Mouse (Mus musculus): ENCODE results near the gene Ankrd44. TPM values are rescaled to one million over a fixed set of nuclear protein-coding genes. Genes with fewer than 3 reads are reported as not detected.

Gene Ankrd44
- total RNA-seq, 4 experiments from 2014 or later = 11.6 to 30.3 (median 23.4) TPM

DNA sequence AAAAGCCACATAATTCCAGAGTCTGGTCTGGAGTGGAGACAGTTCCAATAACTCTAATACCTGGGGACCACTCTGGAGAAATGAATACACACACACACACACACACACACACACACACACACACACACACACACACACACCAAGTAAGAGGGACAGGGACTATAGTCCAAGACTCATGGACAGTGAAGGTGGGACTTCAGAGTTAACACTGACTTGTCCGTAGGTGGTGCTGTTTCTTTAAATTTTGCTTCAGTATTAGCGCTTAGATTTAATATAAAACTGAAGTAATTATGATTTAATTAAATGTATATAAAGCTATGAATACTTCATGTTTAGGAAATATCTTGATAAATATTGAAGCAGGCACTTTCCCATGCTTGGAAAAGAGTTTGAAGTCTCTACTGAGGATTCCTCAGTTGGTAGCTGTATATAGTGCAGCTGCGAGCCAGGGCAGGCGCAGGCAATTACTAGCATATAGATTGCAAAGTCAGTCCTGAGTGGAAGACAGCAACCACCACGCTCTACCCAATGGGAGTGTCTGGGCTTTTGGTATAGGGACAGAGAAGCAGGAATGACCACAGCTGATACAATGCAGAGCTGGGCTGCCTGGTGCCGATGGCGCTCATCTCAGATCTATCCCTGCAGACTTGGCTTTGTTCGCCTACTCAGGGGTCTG, 170.4 kb downstream of the Ankrd44 start:
- DNase-seq = no peak

DNA sequence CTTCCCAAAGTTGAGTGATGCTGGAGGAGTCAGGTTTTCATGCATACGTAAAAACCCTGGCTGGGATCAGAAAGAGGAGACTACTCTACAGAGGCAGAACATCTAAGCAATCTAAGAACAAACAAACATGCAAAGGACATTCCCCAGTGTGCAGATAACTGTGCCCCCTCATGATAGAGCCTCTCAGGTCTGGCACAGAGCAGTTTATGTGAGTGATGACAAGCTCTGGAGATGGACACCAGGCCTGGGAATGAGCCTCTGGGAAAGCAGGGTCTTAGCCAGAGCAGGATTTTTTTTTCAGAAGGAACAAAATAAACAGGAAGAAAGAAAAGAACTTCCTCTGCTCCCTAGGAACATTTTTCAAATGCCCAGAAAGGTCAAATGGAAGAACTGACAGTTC, 176.2 kb downstream of the Ankrd44 start:
- DNase-seq = no peak

DNA sequence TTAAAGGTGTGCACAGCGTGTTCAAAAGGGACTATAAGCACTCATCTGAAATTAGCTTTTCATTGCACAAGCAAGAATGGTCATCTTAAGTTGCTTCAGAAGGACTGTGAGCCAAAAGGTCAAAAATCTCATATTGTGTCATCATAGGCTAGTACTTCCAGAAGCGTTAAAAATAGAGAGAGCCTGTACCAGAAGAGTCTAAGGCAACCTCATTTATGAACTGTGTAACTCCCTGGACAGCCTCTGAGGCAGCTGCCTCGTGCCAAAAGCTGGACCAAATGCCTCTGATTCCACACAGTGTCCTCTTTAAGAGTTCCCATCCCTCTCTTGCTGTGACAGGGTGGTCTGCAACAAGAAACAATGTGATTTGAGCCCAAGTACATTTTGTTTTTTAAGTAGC, 176.7 kb downstream of the Ankrd44 start:
- DNase-seq = no peak

DNA sequence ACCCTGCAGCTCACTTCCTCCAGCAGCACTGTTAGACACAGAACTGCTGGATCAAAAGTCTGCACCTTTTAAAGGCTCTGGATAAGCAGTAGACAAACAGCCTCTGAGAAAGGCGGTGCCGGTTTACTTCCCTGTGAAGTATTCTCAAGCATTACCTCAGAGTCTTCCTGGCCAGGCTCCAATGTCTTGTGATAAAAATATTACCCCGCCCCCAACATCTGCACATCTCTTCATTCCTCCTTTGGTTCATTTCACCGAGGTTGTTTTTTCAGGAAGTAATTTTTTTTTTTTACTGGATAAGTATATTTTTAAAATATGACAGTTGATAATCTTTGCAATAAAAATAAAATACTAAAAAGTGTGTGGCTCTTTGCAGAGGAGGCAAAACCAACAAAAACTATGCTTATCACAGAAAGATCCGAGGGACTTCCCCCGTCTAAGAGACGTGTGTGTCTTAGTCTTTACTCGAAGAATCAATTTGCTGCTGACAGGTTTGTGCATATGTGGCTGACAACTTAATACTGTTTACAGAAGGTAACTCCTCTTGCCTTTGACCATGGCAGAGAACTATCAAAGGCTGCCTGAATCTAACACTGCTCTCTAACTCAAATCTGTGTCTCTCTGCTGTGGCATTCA, 178.3 kb downstream of the Ankrd44 start:
- DNase-seq = no peak

DNA sequence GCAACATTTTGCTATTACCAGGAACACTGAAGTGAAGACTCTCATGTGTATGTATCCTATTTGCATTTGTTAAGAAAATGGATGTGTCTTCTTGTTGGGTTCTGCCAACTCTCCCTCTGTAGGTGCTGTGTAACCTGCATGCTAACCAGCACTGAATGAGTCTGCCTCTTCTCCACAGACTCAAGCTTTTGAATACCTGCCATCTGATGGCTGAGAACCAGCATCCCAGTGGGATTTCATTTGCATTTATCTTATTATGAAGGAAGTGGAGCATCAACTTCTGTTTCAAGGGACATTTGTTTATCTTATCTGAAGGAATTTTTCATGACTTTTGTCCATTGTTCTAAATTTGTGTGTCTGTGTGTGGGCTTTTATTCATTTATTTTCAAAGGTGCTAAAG, 180.5 kb downstream of the Ankrd44 start:
- DNase-seq = no peak

DNA sequence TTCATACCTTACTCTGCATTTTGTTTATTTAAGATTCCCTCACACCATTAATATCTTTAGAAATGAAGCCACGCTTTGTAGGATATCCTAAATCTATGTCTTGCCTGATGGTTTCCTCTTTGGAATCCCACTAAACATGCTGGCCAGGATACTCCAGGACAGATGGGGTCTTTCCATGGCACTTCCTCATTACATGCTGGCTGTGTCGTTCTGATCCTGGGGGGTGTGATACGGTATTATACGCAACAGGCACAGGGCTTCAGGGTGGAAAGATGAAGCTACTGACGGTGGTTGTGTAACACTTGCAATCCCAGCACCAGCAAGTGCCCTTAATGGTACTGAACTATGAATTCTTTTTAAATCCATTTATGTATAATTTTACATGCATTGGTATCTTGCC, 182.0 kb downstream of the Ankrd44 start:
- no peak for DNase-seq

DNA sequence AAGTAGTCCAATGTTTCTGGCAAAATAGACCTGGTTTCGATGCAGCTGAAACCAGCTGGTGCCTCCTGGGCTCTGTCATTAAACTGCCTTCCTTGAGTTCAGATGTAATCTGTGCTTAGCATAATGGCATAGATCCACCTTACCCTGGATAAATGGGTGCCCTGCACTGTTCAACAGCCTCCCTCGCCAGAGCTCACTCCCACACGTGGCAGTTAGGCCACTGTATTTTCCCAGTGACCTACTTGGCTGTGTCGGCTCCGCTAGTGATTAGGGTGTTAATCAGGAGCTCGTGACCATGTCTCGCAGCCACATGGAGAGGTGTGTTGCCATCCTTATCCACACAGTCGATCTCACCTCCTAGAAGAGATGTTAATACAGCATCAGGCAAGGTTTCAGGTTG, 183.1 kb downstream of the Ankrd44 start:
- DNase-seq = no peak

DNA sequence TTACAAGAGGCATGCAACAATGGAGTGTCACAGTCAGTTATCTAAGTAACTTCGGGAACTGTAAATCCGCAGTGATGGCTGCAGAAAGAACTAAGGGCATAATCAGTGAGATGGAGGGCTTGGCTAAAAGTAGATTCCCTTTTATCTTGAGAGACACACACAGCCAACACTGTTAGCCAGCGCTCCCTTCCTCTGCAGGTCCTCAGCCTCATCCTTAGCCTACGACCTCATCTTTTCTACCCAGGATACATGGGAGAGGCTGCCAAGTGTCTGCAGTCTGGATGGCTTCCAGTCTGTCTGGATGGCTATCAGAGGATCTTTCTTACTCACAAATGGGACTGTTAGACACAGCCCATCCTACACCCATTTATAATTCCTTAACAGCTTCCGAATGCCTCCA, 185.3 kb downstream of the Ankrd44 start:
- peak; percentile 9 for DNase-seq

DNA sequence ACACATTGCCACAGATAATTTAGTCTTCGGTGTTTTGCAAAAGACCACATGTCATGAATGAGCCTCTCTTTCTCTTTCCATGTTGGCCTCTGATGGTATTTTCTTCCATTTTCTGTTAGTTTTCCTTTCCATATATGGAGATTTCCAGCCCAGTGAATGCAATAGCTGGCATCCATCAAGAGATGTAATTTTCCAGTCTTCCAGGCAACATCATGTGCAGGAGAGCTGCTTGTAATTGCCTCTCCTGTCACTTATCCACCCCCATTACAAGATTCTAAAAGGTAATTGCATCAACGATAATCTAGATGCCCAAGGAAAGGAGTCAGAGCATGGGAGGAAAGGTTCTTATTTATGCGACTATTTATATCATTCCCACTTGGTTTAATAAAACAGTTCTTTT, 188.7 kb downstream of the Ankrd44 start:
- no peak for DNase-seq

DNA sequence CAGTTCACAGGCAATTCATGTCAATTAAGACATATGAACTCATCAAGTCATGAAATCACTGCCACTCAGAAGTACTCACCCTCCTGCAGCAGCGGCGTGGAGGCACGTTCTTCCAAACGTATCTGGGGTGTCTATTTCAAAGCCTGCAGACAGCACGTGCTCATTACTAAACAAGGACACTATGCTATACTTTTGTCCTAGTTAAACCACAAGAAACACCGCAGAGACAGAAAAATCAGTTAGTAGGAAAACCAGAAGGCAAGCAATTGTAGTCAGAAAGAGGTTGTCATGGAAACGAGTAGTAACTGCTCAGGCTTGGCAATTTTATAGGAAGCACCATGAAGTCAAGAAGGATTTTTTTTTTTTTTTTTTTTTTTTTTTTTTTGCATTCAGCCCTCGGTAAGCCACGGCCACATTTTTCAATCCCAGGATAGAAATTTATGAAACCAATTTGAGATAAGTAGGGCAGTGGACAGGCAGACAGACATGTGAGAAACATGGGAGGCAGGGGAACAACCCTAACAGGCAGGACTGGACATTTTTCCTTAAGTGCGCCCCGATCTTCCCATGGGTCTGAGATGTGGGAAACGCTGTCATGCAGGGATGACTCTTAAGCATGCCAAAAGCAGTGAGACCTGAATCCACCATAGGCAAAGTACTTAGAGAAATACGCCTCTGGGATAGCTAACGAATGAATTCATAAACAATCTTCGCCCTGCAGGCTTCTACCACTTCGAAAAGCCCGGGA, 191.1 kb downstream of the Ankrd44 start:
- DNase-seq = no peak

DNA sequence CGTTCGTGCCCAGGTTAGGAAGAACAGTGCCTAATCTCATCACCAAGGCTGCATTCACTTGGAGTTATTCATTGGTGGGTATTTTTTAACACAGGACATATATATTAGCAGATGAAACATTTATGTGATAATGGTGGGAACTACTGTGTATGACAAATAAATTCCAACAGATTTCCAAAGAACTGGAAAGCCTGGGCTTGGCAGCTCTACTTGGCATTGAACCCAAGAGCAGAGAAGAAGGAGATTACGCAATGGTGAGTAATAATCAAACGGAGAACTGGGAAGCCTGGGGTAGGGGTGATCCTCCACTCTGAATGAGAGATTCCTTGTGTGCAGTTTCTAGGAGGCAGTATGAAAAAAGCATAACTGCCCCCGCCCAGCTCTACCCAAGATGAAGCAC, 196.9 kb downstream of the Ankrd44 start:
- no peak for DNase-seq

DNA sequence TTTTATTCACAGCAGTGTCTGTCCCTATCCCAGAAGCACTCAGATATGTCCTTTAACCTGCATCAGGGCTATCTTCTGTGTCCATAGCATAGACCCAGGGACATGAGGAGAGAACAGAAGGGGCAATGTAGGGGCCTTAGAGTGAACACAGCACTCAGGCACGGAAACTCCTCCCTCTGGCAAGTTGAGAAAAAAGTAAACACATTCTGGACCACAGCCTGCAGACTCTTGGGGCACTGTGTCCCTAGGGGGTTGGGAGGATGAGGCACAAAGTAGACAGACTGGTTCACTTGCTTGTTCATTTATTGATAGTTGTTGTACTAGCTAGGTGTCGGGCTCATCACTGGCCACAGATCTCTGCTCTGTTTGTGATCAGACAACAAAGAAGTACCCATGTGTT, 199.6 kb downstream of the Ankrd44 start:
- no peak for DNase-seq

DNA sequence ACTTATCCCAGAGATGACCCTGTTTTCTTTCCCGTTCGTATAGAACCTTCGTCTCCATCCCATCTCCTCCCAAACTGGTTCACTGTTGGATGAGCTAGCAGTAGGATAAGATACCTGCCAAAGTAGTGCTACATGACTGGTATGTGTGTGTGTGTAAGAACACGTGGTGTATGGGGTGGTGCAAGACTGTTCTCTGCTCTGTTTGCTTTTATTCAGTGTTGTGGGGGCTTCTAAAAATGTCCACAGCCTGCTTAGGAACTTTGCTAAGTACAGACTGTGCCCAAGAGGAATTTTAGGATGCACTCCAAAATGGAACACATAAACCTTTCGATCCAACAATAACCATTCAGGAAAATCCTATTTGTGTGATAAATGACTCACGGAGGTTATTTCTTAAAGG, 209.3 kb downstream of the Ankrd44 start:
- DNase-seq = no peak

DNA sequence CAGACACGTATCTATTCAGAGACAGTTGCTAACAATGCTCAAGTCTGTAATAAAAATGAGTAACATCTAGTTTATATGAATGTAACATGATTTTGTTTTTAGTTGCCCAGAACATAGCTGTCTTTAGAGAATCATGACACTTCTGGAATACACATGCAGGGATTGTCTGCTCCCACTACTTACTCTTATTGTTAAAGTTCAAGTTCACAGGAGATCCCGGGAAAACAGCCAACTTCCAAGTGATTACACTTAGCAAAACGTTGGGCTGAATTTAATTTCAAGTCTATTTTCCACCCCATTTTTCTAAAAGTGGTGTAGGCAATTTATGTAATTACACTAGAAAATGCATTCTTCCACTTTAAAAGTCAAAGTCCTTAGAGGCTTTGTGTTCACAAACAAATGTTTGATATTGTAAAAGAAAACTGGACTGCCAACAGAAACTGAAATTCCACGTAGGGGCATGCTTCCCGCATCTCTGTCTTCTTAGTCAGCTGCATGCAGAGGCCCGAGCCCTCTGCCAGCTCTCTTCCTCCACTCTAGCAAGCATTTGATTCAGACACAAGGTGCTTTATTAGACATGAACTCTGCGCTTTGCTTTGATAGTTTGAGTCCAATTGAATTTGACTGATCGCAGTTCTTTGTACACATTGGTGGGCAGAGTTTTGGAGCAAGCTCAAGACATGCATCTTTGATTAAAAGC, 211.0 kb downstream of the Ankrd44 start:
- no peak for DNase-seq

DNA sequence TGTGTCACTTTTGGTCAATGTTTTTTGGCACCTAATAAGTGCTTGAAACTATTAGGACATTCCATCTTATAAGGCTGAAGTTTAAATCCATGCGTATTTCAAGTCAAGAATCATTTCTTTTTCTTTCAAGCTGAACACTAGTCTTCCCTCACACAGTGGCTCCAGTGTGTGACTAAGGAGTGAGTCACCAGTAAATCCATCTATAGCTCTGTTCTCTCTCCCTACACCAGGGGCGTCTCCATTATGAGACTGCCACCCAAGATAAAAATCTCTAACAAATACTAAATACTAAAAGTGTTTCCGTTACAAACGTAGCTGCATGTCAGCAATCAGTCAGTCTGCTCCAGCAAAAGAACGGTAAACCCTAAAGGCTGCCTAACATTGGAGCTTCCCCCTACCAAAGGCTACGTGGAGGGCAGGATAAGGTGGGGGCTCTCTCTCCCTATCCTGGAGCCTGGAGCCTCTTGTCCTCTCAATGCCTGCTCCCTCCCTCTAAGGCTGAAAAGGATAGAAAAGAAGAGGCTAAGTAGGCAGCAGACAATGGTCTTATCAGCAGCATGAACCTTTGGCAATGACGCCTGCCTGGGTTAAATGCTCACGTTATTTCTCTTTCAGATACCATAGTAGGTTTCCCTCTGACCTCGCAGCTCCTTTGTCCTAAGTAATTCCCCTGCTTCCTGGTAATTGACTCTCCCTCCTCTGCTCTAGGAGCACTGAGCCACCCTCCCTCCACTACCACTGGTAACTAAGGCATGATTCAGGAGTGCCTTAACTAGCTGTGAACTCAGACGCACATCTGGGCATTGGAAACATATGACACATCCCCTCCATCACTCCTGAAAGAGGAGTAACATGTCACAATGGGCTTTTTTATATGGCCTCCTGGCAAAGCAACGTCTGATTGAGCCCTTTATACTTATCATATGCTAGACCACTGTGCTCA, 212.7 kb downstream of the Ankrd44 start:
- no peak for DNase-seq

DNA sequence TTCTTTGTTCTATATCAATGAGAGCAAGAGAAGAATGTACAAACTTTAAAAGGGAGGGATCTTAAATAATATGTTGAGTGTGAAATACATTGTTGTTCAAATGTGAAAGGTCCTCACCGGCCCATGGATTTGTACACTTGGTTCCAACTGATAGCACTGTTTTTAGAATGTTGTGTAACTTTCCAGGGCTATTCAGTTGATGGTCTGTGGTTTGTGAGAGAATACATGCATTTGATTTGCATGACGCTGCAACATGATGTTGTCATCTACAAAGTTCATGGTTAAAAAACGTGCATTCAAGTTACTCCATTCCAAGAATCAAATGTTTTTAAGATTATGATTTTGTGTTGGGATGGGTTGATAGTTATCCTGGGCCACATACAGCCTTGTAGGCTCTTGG, 214.6 kb downstream of the Ankrd44 start:
- DNase-seq = no peak

DNA sequence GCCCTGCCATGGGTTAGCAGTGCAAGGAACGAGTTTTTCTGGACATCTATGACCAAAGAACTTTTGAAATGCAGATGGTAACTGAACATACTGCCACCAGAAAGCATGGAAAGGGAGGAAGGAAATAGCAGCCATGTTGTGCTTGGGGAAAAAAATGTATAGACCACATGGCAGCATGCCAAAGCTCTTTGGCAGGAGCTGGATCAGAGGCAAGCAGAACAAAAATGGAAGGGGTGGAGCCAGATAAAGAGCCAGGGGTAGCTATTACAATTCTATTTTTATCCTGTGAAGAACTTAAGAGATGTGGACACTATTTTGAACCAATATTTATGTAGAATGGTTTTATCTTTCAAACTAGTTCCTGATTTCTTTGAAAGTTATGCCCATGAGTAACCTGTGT, 215.6 kb downstream of the Ankrd44 start:
- DNase-seq = no peak

DNA sequence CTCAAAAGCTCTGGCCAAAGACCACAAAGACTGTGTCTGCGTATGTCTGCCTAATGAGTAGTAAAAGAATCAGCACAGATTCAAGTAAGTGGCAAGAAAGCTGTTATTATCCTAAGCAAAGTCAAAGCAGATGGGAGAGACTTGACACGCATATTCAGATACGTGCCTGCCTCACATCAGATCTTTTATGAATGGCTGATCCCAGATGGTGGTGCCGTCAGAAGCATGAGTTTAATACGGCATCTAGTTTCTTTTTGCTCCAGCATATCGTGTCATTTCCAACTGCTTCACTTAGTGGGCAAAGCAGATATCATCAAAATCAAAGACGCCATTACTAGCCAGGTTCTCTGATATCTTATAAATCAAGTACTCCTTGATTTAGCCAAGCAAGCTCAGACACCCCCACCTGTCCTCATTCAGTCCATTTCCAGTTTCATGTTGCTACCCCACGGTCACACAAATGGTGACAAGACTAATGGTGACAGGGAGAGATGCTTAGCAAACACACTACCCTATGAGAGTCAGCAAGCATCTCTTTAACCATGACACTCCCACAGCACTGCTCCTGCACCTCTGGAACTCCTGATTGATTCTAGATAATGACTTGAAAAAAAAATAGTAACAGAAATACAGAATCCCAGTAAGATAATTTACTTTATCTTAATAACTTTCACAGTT, 218.2 kb downstream of the Ankrd44 start:
- no peak for DNase-seq

DNA sequence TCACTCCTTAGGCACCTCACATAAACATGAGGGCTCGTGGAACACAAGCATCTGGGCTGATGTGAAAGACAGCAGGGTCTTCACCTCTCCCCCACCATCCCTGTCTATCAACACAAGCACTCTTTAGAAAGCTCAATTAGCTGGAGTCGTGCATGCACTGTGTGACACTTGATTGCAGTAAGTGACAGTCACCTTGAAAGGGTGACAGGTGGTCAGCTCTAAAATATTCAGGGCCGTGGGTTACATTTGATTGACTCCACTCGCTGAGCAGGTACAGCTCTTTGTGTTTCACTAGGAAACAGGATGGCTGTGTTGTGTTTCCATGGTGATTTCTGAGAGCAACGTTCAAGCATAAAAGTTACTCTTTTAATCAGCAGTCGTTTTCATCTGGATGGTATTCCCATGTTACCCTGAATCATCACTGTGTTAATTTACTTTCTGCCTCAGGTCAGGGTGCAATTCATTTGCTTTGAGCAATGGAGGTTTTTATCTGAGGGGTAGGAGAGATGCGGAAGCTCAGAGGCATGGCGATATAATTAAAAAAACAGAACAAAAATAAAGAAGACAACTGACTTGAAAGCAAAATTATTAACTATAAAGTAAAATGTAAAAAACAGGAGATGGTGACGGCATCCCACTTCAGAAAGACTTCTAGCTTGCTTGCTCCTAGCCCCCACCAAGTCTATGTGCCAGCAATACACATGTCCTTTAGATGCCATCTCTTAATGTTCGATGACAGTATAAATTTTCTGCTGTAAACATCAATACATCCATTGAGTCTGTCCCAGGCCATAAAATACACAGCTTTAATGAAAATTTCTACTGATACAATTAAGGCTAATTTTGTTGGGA, 218.9 kb downstream of the Ankrd44 start:
- no peak for DNase-seq

DNA sequence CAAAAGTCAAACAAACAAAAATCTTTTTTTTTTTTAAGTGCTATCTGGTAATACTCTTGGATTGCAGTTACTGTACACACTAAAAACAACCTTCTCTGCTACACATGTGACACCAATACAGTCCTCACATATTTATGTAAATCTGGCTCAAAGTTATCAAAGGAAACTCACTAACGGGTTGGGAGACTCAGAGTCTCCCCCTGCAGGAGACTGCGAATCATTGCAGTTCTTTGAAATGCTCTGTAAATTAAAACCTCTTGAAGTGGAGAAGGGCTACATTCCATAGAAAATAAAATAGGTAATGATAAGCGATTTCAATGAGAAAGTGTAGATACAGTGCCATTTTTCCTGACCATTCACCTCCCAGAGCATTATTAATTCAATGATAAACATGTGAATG, 219.6 kb downstream of the Ankrd44 start:
- DNase-seq = no peak

DNA sequence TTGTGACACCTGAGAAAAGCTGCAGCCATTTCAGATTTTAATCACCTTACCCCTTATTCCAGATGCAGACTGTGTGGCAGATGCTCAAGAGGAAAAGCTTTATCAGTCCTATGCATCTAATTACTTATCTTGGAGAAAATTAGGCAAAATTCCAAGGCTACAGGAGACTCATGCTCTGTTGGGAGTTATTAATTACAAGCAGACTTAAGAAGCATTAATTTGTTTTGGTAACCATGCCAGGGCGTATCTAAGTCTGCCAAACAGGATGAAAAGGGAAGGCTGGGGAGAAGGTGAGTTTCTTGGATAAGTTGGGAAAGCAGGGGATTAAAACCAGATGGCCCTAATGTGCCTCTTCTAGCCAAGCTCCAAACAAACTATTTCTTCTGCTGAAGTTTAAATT, 222.7 kb downstream of the Ankrd44 start:
- DNase-seq = no peak
